Comparison of ENCODE assay signal across 20 mouse cellular contexts in the genomic region with DNA sequence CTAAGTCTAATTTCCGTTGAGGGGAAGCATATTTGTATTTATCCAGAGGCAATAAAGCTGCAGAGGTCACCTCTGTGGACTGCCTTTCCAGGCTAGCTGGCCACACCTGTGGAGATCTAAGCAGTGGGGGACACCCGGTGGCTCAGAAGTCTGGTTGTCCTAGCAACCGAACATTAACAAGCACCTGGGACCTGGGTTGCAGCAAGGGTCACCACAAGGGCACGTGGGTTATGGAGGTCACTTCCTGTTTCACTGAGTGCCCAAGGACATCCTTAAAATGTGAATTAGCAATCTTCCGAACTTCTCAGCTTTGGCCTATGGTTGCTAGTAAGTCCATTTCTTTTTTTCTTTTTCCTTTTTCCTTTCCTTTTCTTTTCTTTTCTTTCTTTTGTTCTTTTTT. TPM values are rescaled to one million over a fixed set of nuclear protein-coding genes. Genes with fewer than 3 reads are reported as not detected.
DNase-seq lines count a peak whose midpoint lies in the region; ATAC-seq lines count a peak whose summit lies in the region.
"Had no signal": no experiment of that assay in that cellular context is flagged by ENCODE, and none has a peak within 500 bp of the region (broad histone marks: within the 10 kb centered on the region; RNA-seq: fewer than 3 reads in every experiment).

No protein-coding gene starts in this region.

- DNase-seq in kidney, adult 11 months, result peak; percentile 8
- DNase-seq in kidney, adult 18-20 months, result no peak
- peak; percentile 53 for DNase-seq in embryo, embryonic 10.5 days (ENCODE audit: low spot score)
- DNase-seq in forelimb bud, embryonic 11.5 days (ENCODE audit: low read depth, low spot score), result peak; percentile 55
- peak; percentile 65 for DNase-seq in limb, embryonic 11.5 days (ENCODE audit: low spot score)
- DNase-seq in ovary, postnatal 36 days (ENCODE audit: low spot score), result no peak
- DNase-seq in lung, adult 18-20 months, result no peak
- no peak for DNase-seq in left cerebral cortex, adult 9 months (ENCODE audit: low spot score in 2 of 2)
- DNase-seq: adrenal gland, postnatal 14 days; cerebellum, adult 11-12 months; cerebellum, adult 9-10 months; cerebellum, postnatal 25 days; gastrocnemius, postnatal 36 days; heart, adult 2 months; kidney, adult 8-10 months had no signal

- no peak overlapping the region for H3K4me2 ChIP-seq in limb, embryonic 11.5 days (ENCODE audit: low read depth, severe bottlenecking)
- H3K4me2 ChIP-seq: forebrain, embryonic 13.5 days; heart, embryonic 12.5 days; hindbrain, embryonic 14.5 days had no signal

- H3K4me3 ChIP-seq in limb, embryonic 11.5 days (ENCODE audit: low read depth, low read length), result no peak overlapping the region
- H3K4me3 ChIP-seq: forebrain, embryonic 13.5 days; heart, adult 2 months; heart, embryonic 12.5 days; hindbrain, embryonic 10.5 days had no signal

- 7% methylated on average over 5 of the region's 5 CpGs for WGBS in limb, embryonic 11.5 days

- no peak for ATAC-seq in limb, embryonic 11.5 days (ENCODE audit: insufficient number of reproducible peaks, low FRiP score, low TSS enrichment, low read depth)
- ATAC-seq: forebrain, embryonic 13.5 days had no signal

- no peak overlapping the region for H3K9ac ChIP-seq in limb, embryonic 11.5 days (ENCODE audit: low read length)
- H3K9ac ChIP-seq: forebrain, embryonic 13.5 days; heart, embryonic 12.5 days; hindbrain, embryonic 14.5 days had no signal

- H3K27me3 ChIP-seq in limb, embryonic 11.5 days (ENCODE audit: control insufficient read depth, insufficient read depth, low read length), result peaks cover 13% of the 10 kb centered on the region; the same call in 1 of the 2 replicates
- H3K27me3 ChIP-seq: forebrain, embryonic 13.5 days; heart, embryonic 12.5 days had no signal

- peaks cover 21% of the 10 kb centered on the region for H3K4me1 ChIP-seq in limb, embryonic 11.5 days (ENCODE audit: control insufficient read depth, insufficient read depth, low read length)

- H3K36me3 ChIP-seq in limb, embryonic 11.5 days (ENCODE audit: control insufficient read depth, insufficient read depth, low read length), result peaks cover 2% of the 10 kb centered on the region; the same call in 1 of the 2 replicates

- H3K27ac ChIP-seq in limb, embryonic 11.5 days (replicated peaks; ENCODE audit: low read depth, low read length), result no peak overlapping the region
- H3K27ac ChIP-seq: forebrain, embryonic 13.5 days; heart, adult 2 months; hindbrain, embryonic 14.5 days had no signal

- no peaks in the 10 kb centered on the region for H3K9me3 ChIP-seq in limb, embryonic 11.5 days (ENCODE audit: control insufficient read depth, low read length)
- H3K9me3 ChIP-seq: forebrain, embryonic 13.5 days; G1E; heart, embryonic 12.5 days; hindbrain, embryonic 10.5 days had no signal

RNA-seq across cellular contexts. Expression of gene Lmf1, which starts 25.3 kb away (rescaled TPM):
- 22.5 and 23.8 TPM in 2 replicates for polyA plus RNA-seq in limb, embryonic 11.5 days (2014; fragmentation: Nextera tagmentation; extraction: Ambion mirVana)

RNA-seq across cellular contexts. Expression of gene Sox8, which starts 33.7 kb away (rescaled TPM):
- polyA plus RNA-seq in limb, embryonic 11.5 days (2014; fragmentation: Nextera tagmentation; extraction: Ambion mirVana), result 7.1 and 8.8 TPM in 2 replicates
- polyA plus RNA-seq: G1E had no signal

Comparison
In these comparisons a context has a peak if more than half of its experiments do, and no peak if none do; other contexts are left out.
1. DNase-seq: peak in kidney, adult 11 months (single experiment), embryo, embryonic 10.5 days (single experiment), forelimb bud, embryonic 11.5 days (single experiment) and limb, embryonic 11.5 days (single experiment); none in kidney, adult 18-20 months (single experiment), ovary, postnatal 36 days (single experiment), lung, adult 18-20 months (0 of 2) and left cerebral cortex, adult 9 months (0 of 2).